Mouse (Mus musculus) right cerebral cortex, postnatal 14 days (tissue): ENCODE data around the gene Hba-a1.
"Not testable (repeated sequence)": the region's sequence is repeated elsewhere in the genome, so short reads cannot be mapped to it uniquely, and the experiment has no call there.

Source experiments
- DNase-seq: peaks from one replicate; pipeline ENCODE4 v3.0.0; 2022

Gene Hba-a1

DNA sequence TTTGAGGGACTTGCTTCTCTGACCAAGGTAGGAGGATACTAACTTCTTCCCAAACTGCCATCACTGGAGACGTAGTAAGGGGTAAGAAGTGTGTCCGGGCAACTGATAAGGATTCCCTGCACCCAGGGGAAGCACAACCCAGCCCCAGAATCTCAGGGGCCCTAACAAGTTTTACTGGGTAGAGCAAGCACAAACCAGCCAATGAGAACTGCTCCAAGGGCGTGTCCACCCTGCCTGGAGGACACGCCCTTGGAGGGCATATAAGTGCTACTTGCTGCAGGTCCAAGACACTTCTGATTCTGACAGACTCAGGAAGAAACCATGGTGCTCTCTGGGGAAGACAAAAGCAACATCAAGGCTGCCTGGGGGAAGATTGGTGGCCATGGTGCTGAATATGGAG is 12.9 kb downstream of the Hba-a1 start, which contains the start of gene Hba-a2:
Gene Hba-a2 (plus strand): TSS at position 287 of the 400 bp plus-strand sequence.
- not testable (repeated sequence) for DNase-seq

- DNase-seq, result not testable (repeated sequence)
Observed at GRCm38 (mm10) chr11:32297417-32297816, 14.1 kb downstream of the Hba-a1 start.

- DNase-seq, result no peak
Observed at GRCm38 (mm10) chr11:32297866-32298531, 14.7 kb downstream of the Hba-a1 start.

- no peak for DNase-seq
Observed at GRCm38 (mm10) chr11:32298532-32298918, 15.2 kb downstream of the Hba-a1 start.

- peak; percentile 72 for DNase-seq
Observed at GRCm38 (mm10) chr11:32299865-32300264, 16.6 kb downstream of the Hba-a1 start, which contains the start of gene Hbq1a. Gene Hbq1a, plus strand, starts transcription at chr11:32300069.

DNA sequence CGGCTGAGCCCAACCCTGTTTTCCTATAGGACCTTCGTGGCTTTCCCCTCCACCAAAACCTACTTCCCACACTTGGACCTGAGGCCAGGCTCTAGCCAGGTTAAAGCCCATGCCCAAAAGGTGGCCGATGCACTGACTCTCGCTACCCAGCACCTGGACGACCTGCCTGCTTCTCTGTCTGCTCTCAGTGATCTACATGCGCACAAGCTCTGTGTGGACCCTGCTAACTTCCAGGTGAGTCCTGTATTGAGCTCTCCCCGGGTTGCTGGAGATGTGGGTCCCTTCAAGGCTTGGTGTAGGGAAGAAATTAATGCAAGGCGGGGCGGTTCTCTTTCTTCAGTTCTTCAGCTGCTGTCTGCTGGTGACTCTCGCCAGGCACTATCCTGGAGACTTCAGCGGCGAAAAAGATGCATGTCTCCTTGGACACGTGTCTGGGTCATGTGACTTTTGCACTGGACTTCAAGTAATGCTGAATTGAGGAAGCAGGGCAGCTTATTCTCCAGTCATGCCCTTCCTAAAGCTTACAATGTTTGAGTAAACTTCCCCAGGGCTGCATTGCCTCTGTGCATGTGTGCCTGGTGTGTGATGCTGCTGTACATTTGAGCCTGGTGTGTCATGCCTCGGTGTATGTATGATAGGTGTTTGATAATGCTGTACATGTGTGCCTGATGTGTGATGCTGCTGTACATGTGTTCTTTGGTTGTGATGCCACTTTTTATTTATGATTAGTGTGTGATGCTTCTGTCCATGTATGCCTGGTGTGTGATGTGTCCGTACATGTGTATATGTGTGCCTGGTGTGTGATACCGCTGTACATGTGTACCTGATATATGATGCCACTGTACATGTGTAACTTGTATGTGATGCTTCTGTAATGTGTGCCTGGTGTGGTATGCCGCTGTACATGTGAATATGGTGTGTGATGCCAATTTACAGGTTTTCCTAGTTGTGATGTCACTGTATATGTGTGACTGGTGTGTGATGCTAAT is 17.3 kb downstream of the Hba-a1 start:
- no peak for DNase-seq

DNA sequence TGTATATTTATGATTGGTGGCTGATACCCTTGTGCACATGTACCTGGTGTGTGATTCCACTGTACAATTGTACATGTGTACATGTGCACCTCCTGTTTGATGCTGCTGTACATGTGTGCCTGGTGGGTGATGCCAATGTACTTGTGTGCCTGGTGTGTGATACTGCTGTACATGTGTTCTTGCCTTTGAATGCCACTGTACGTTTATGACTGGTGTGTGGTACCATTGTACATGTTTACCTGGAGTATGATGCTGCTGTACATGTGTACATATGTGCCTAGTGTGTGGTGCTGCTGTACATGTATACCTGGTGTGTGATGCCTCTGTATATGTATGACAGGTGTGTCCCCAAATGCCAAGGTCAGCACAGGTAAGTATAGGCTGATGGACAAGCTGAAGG is 18.2 kb downstream of the Hba-a1 start:
- DNase-seq, result no peak

- peak; percentile 24 for DNase-seq
Observed at GRCm38 (mm10) chr11:32302824-32303419, 19.6 kb downstream of the Hba-a1 start.

GRCm38 (mm10) chr11:32303455-32303854 is 20.1 kb downstream of the Hba-a1 start:
- DNase-seq, result no peak

- DNase-seq, result no peak
Observed at GRCm38 (mm10) chr11:32307006-32307405, 23.7 kb downstream of the Hba-a1 start.

DNA sequence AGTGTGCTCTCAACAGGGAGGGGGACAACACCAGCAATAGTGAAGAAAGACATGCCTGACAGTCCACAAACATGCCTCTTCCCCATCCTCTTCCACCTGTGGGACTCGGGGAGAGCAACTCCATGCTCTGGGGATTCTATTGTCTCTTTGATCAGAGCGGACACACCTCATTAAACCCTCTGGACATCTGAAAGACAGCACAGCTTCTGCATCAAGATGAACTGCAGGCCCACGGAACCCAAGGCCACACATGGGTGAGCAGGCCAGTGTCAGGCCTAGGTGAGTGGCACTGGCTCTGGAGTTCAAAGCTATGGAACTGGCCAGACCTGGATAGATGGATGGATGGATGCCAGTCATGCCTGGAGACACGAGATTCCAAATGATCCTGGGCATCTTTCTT is 26.1 kb downstream of the Hba-a1 start:
- DNase-seq, result no peak

- no peak for DNase-seq
Observed at GRCm38 (mm10) chr11:32309928-32310327, 26.6 kb downstream of the Hba-a1 start.

GRCm38 (mm10) chr11:32316009-32316408 is 32.7 kb downstream of the Hba-a1 start:
- DNase-seq, result no peak

- DNase-seq, result no peak
Observed at GRCm38 (mm10) chr11:32320507-32321195, 37.3 kb downstream of the Hba-a1 start.

GRCm38 (mm10) chr11:32321196-32321565 is 37.9 kb downstream of the Hba-a1 start:
- peak; percentile 81 for DNase-seq

DNA sequence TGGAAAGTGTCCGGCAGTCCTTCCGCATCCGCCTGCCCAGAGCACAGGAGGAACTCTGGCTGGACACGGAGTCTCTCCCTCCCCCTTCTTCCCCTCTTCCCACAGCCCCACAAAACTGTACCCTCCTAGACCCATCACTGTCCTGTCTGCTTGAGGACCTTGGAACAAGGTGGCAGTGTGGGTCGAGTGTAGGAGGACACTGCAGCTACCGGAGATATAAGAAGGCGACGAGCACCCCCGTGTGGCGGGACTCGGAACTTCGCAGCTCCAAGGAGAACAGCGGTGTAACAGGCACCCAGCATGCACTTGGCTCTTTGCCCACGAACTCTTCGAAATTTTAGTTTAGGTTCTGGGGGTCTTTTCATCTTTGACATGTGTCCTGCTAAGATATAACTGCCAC is 41.3 kb downstream of the Hba-a1 start:
- DNase-seq, result peak; percentile 90

DNA sequence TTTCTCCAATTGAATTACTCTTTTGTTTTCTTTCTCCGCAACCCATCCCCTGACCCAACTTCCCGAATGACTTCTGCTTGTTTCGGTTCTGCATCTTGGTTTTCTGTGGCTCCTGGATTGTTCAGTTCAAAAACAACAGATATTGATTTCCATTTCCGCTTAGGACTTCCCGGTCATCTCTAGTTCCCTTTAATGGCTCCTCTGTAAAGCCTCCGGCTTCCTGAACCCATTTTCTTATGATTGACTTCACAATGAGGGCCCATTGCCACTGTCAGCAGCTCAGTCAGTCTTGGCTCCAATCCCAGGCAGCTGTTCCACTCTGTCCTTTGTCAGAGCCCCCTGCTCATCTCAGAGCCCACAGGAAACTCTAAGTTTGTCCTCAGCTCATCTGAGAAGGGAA is 47.8 kb downstream of the Hba-a1 start:
- DNase-seq, result no peak

DNA sequence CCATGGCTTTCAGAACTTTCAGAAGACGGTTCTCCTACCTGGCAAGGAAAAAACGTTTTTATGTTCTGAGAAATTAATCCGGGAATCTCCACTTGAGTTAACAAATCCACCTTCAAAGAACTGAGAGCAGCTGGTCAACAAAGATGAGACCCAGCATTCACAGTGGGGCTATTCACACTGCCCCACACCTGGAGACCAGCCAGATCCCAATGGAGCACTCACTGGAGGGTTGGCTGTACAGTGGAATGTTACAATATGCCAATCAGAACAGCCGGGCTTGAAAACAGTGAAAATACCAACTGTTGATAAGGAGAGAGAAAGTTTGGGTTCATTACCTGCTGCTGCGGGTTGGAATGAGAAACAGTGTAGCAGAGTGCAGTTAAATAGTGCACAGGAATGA is 48.5 kb downstream of the Hba-a1 start:
- no peak for DNase-seq

- DNase-seq, result no peak
Observed at GRCm38 (mm10) chr11:32333235-32333634, 49.9 kb downstream of the Hba-a1 start.
